Mouse (Mus musculus) hematopoietic stem cell, adult 5-6 weeks (primary cell): Measurements from ENCODE around the gene Col13a1. TPM values are rescaled to one million over a fixed set of nuclear protein-coding genes. Genes with fewer than 3 reads are reported as not detected.

Source experiments
- ATAC-seq, 2 experiments: fragments of 125-278 bp in 1 of 2; replicated peaks in 1 of 2; 2 replicates each; pipeline ENCODE4 v1.8.0; 2016 to 2017; ENCODE audit warnings: inconsistent platforms in 2 of 2, mild to moderate bottlenecking in 2 of 2, moderate number of reproducible peaks in 2 of 2, low read depth in 1 of 2, moderate TSS enrichment in 1 of 2; ENCODE audit not compliant: low FRiP score in 2 of 2, poor library complexity in 2 of 2, severe bottlenecking in 2 of 2, insufficient read depth in 1 of 2, low TSS enrichment in 1 of 2
- total RNA-seq: library from RNA; stranded (forward); fragments of 172-1452, 232-1000 nt; gene quantifications from 2 replicates; pipeline ENCODE4 v1.2.3, GENCODE M21; 2017

Col13a1 gene
- total RNA-seq, 1 experiment from 2014 or later = not detected

DNA sequence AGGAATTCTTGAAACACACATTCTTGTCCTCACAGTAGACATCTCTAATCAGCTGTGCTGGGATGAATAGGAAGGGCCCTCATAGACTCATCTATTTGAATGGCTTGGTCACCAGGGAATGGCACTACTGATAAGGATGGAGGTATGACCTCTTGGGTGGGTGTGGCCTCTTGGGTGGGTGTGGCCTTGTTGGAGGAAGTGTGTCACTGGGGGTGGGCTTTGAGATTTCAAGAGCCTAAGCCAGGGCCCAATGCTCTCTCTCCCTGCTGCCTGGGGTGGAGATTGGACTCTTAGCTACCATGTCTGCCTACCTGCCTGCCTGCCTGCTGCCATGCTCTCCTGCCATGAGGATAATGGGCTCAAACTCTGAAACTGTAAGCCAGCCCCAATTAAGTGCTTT is 53.2 kb downstream of the Col13a1 start:
- no peak for ATAC-seq

DNA sequence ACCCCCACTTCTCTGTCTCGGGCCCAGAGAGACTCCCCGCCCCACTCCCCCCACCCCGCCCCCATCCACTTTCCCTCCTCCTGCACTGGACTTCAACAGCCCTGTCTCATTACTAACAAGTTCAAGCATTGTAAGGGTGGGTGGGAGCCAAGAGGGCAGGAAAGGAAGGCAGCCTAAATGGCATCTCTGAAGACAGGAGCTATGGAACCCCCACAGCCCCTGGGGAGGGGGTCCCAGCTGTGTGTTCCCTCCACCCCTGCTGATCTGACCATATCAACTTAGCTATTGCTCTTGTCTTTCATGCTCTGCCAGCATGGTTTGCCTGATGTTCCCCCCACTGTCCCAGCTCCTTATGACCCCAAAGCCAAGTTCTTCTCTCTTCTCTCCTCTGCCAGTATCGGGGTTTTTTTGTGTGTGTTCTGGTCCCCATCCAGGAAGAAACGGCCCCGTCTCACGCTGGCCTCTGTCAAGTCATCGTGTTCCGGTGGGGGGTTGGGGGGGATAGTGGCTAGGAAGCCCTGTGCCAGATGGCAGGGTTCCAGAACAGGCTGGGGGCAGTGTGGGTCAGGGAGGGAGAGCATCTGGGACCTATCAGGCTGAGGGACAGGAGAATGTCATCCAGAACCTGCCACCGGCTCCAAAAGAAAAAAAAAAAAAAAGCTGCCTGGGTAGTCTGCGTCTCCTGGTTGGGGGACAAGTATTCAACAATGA is 58.1 kb downstream of the Col13a1 start:
- no peak for ATAC-seq

DNA sequence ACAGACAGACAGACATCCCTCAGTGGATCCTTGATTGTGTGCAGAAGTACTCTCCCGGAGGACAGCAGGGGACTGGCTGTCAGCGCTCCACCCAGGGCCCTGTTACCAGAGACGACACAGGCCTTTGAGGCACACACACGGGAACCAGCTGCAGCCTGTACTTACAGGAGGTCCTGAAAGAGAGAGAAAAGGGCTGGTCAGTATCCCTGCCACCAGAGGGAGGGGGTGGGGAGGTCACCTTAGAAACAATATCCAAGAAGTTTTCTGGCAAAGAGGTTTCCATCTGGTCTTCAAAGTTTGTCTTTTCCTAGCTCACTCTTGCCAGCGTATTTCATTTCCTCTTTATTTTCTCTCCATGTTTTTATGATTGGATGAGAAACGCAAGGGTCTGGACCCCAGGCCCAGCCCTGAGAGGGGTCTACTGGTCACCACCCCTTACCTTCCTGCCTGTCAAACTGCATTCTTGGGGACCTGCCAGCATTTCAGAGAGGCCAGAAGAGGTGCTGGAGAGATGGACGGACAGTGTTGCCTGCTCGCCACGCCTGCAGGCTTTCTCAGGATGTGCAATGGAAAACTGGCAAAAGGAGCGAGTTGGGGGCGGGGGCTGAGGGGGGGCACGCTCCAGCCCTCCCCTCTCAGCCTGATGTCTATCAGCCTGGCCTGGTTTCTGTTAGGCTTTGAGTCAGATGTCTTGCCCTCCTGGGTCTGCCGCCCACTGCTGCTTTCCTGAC is 58.8 kb downstream of the Col13a1 start:
- no peak for ATAC-seq

DNA sequence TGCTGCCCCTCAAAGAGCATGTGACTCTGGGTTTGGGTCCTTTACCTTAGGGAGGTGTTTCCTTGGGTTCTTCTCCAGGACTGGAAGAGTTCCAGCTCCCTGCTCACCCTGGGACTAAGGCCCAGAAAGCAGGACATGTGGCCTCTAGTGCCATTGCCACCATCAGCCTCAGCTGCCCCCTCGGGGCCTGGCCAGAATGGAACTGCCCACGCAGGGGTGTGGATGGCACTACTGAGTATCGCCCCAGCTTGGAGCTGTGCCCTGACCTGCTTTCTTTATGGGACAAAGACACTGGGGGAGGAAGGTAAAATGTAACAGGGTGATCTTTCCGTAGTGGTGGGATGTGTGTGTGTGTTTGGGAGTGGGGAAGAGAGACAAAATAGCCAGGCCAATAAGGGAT is 59.4 kb downstream of the Col13a1 start:
- no peak for ATAC-seq

DNA sequence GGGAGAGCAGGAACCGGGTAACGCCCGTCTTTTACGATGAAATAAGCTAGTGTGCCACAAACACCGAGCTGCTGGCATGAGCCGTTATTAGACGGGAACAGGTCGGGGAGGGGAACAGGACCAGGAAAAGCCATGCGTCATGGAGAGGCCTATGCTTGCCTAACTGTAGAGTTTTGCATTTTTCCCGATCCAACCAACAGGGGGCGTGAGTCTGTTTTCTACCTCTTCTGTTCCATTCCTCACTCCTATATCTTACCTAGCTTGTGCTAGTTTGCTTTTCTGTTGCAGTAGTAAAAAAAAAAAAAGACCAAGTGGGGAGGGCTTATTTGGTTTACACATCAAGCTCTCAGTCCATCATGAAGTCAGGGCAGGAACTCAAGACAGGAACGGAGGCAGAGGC is 61.8 kb downstream of the Col13a1 start:
- no peak for ATAC-seq

DNA sequence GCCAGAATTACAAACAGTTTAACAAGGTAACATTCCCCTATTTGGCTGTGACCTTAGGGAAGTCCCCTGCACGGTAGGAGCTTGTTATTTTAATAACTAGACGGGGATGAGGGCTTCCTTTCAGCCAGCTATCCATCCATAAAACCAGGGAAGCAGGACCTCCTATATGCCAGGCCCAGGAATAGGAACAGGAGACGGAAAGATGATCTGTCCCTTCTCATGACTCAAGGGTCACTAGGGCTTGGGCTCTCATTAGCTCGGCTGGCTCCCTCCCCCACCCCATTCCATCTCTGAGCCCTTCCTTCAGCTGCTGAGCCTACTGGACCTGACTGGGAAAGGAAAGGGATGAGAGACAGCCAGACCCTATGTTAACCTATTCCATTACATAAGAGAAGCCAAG is 67.1 kb downstream of the Col13a1 start:
- ATAC-seq = no peak

DNA sequence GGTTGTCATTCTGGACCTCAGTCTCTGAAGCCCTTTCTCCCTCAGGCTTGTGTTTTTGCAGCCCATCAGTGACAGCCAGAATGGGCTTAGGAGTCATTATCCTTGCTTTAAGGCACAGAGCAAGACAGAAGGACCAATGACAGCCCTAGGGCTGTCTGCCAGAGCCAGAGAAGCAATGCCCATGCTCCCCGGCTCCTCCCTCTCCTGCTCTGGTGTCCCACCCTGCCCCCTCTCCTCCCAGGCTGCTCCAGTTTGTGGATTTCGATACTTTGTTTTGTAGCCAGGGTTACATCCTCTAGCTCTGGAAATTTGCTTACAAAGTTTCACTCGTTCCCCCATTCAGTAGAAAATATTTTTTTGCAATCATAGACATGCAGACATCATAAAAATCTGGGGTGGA is 69.9 kb downstream of the Col13a1 start:
- ATAC-seq = no peak

DNA sequence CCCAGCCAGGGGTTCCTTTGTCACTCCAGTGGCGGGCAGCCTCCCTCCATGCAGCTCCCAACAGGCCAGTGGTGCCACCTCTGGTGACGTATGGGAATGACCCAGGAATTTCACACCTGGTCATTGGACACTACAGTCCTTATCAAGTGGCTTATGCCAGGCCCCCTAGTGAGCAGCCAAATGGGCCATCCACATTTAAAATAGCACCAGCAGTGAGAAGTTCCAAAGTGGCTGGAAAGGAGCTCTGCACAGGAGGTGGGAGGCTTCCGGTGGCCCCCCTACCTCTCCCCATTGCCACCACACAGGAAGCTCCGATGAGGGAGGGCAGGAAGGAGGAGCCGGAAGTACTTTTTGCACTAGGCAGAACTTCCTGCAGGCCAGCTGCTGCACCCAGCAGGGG is 72.7 kb downstream of the Col13a1 start:
- peak; percentile 32 to 49; a peak in 3 of 4 replicates for ATAC-seq

DNA sequence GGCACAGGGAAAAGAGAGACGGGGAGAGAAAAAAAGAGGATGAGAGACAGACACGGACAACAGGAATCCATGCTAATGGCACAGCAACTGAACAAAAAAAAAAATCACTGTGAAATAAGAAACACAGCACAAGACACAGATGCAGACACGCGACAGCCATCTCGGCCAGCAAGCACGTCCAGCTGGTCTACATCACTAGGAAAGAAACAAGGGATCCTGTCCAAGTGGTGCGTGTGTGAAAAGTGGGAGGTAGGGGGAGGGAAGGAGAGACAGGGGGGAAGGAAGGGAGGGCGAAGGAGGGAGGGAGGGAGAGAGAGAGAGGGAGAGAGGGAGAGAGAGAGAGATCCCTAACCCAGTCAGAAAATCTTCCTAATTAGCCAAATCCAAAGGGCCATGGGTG is 73.6 kb downstream of the Col13a1 start:
- no peak for ATAC-seq

DNA sequence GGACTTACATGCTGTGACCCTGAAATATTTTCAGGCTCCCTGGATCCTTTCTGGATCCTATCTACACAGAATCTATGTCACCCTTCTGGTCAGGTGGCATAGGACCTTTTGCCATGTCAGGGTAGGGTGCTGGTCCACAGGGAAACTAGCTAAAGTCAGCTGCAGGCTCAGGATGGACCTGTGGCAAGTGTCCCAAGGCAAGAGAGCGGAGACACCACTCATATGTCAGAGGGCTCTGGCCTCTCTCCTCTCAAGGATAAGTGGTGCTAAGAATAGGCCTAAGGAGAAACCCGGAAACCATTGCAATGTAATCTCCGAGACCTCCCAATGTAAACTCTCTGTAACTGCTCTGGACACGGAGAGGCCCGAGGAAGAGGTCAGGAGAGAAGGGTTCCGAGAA is 80.8 kb downstream of the Col13a1 start:
- no peak for ATAC-seq

DNA sequence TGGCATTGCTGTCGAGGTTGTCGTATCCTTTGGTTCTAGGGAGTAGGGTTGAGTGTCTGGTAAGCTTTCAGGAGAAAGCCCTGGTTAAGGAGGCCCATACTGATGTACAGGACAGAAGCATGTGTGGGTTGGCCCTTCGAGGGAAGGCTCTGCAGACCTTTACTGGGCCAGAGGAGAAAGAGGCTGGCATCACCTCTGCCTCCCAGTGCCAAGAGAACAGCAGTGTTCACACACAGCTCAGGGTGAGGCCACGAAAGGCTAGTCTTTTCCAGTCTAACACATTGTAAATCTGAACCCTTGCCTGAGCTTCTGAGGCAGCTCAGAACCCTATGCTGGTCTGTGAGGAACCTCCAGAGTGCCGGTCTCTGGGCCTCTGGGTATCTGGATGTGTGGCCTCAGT is 84.3 kb downstream of the Col13a1 start:
- ATAC-seq = no peak

DNA sequence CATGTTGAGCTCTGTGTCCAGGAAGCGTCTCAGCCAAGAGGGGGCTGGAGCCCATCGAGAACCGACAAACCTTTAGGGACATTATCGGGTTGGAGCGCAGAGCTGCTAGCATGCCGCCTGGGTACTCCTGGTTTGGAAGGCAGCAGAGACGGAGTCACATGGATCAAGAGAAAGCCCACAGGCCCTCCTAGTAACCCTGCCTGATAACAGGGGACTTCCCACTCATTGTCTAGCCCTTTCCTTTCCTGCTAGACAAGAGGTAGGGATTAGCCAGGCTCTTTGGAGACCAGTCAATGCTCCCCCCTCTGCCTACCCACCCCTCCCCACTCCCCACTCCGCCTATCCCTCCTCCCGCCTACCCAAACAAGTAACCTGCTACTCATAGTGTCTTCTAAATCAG is 87.8 kb downstream of the Col13a1 start:
- ATAC-seq = no peak

DNA sequence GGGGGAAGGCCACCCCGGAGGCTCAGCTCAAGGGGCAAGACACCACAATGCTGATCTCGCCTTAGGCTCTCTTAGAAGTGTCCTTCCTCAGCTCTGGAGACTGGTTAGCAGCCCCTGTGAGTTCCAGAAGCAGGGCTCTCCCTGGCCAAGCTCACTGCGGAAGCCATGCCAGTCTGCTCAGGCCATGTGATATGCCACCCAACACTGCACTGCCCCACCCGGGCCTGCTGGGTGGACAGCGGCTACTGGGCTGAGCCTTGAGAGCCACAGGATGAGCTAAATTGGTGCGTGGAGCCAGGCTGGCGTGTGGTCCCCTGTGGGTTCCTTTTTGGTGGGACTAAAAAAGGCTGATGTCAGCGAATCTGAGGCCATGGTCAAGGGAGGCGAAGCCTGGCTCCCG is 88.6 kb downstream of the Col13a1 start:
- ATAC-seq = no peak

DNA sequence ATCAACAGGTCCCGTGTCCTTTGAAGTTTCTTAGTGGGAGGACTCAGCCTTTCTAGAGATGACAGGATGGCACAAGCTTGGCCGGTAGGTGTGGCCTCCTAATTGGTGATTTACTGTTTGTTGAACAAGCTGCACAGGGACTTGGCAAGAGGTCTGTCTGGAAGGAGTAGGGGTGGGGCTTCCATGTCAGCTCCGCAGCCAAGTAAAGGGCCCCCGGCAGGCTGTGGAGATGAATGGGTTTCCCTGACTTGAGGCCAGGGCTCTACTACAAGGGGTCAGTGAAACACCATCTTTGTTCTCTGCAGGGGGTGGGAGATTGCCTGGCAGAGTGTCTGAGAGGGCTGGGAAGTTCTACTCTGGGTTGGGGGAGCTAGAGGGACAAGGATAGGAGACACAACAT is 99.5 kb downstream of the Col13a1 start:
- no peak for ATAC-seq

DNA sequence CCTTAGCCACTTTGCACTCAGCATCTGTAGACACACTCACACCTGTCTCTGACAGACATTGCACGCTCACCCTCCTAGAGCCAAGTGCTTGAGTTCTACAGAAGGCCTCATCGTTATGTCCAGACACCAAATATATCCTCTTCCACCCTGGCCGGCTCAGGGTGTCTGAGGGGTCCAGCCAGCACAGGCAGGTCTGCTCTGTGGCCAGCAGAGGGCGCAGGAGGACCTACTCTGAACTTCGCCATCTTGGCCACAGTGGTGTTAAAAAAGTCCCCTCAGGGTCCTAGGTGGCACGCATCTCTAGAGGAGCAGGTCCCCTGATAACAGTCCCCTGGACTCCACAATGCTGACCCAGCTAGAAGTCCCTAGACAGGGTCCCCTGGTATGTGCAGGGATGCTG is 101.1 kb downstream of the Col13a1 start:
- ATAC-seq = peak; percentile 65 to 70

DNA sequence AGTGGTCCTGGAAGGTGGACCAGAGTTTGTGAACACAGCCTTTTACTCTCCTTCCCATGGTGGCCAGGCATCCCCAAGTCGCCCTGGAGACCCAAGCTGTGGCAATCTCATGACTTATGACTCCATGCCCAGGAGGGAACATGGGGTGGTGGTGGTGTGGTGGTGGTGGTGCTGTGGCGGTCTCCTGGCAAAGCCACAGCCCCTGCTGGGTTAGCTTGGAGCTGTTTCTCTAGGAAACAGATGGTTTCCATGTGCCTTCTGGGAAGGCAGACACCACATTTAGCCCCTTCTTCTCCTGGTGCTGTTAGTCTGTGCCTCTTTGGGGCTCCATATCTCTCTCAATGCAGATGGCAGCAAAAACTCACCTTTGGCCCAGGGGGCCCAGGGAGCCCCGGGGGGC is 109.1 kb downstream of the Col13a1 start:
- ATAC-seq = no peak

DNA sequence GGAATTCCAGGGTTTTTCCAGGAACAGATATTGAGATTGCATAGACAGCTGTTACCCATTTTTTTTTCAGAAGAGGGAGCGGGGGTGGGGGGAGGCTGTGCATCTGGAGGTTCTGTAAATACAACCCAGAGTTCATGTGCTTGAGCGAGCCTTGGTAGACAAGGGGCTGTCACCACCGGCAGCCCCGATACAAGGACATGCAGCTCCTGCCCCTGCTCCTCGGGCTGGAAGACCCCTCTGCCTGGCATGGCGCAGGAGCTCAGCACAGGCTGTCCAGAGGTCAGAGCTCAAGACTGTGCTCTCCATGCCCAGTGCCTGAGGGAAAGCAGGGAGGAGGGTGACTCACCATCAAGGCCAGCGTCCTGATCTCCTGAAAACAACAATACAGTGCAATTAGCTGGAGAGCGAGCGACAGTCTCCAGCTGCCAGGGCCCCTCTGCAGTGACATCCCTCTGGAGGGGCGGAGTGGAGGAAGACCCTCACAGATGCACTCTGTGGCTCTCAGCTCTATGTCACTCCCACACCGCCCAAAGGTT is 112.8 kb downstream of the Col13a1 start:
- no peak for ATAC-seq

DNA sequence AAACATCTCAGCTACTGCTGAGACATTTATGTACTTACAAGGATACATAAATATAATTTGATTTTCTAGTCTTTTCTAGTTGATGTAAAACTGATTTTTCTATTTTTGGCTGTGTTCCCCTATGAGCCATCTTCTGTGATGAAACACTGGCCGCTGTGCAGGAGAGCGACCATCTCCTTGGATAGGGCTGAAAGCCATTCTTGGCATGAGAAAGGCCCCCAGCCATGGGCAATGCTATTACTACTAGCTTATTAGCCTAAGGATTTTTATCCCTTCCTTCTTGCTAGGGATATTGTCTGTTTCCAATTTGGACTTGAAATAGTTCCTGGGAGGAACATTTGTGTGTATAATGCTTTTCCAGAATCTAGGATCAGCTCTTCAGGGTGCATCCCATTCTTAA is 119.5 kb downstream of the Col13a1 start:
- ATAC-seq = no peak
